Mouse (Mus musculus): ENCODE measurements around the gene Pebp1. TPM values are rescaled to one million over a fixed set of nuclear protein-coding genes. Genes with fewer than 3 reads are reported as not detected.

The Pebp1 gene
- polyA plus RNA-seq, 1 experiment = 697 TPM

DNA sequence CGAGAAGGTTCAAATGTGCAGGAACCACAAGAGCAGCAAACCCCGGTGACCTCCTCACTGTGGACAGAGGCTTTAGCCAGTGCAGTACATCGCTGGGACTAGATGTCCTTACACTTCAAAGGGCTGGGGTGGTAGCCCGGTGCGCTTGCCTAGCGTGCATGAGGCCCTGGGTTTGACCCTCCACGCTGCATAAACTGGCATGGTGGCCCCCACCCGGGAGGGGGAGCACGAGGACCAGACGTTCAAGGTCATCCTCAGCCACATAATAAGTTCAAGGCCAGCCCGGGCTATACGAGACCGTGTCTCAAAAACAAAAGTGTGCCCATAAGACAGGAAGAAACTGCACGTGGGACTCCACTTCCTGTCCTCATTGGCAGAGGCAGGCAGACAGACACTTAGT, 19.5 kb downstream of the Pebp1 start:
- Histone ChIP-seq H3K27me3 (ENCODE audit: control insufficient read depth, insufficient read depth, insufficient read length) (no peaks in the 10 kb centered on the region), H3K79me2 (ENCODE audit: control insufficient read depth, insufficient read depth) (no peaks in the 10 kb centered on the region), H3K4me3 (ENCODE audit: insufficient read depth, poor library complexity, severe bottlenecking) (no peak overlapping the region), H3K36me3 (ENCODE audit: control insufficient read depth, insufficient read depth) (no peaks in the 10 kb centered on the region), H3K79me3 (ENCODE audit: low read depth) (no peaks in the 10 kb centered on the region), H3ac (ENCODE audit: control insufficient read depth, insufficient read length, low read depth) (no peak overlapping the region)
- TF ChIP-seq MYOG (IDR thresholded peaks at IDR 0.05; ENCODE audit: control insufficient read depth, extremely low read depth, insufficient read length) = no peak
- TF ChIP-seq FOSL1 (IDR thresholded peaks at IDR 0.05; ENCODE audit: insufficient read depth, low read length, poor library complexity, severe bottlenecking) = no peak
- TF ChIP-seq USF1 (IDR thresholded peaks at IDR 0.05; ENCODE audit: low read depth) = no peak
- no peak for TF ChIP-seq CEBPB (IDR thresholded peaks at IDR 0.05; ENCODE audit: low read depth)
- TF ChIP-seq MAX (IDR thresholded peaks at IDR 0.05) = no peak
- no peak for TF ChIP-seq CTCF (IDR thresholded peaks at IDR 0.05; ENCODE audit: control insufficient read depth, insufficient read depth, insufficient read length)
- TF ChIP-seq MYOD1 (IDR thresholded peaks at IDR 0.05; ENCODE audit: control insufficient read depth, insufficient read length, low read depth) = no peak

GRCm38 (mm10) chr5:117264701-117265100, 22.7 kb downstream of the Pebp1 start:
- Histone ChIP-seq H3K27me3 (ENCODE audit: control insufficient read depth, insufficient read depth, insufficient read length) (no peaks in the 10 kb centered on the region), H3ac (ENCODE audit: control insufficient read depth, insufficient read length, low read depth) (no peak overlapping the region), H3K4me3 (ENCODE audit: insufficient read depth, poor library complexity, severe bottlenecking) (no peak overlapping the region), H3K79me3 (ENCODE audit: low read depth) (no peaks in the 10 kb centered on the region), H3K36me3 (ENCODE audit: control insufficient read depth, insufficient read depth) (no peaks in the 10 kb centered on the region), H3K79me2 (ENCODE audit: control insufficient read depth, insufficient read depth) (no peaks in the 10 kb centered on the region)
- no peak for TF ChIP-seq CEBPB (IDR thresholded peaks at IDR 0.05; ENCODE audit: low read depth)
- TF ChIP-seq MAX (IDR thresholded peaks at IDR 0.05) = no peak
- TF ChIP-seq CTCF (IDR thresholded peaks at IDR 0.05; ENCODE audit: control insufficient read depth, insufficient read depth, insufficient read length) = no peak
- no peak for TF ChIP-seq USF1 (IDR thresholded peaks at IDR 0.05; ENCODE audit: low read depth)
- no peak for TF ChIP-seq MYOD1 (IDR thresholded peaks at IDR 0.05; ENCODE audit: control insufficient read depth, insufficient read length, low read depth)
- TF ChIP-seq FOSL1 (IDR thresholded peaks at IDR 0.05; ENCODE audit: insufficient read depth, low read length, poor library complexity, severe bottlenecking) = no peak
- TF ChIP-seq MYOG (IDR thresholded peaks at IDR 0.05; ENCODE audit: control insufficient read depth, extremely low read depth, insufficient read length) = no peak

GRCm38 (mm10) chr5:117263566-117263965, 23.9 kb downstream of the Pebp1 start:
- Histone ChIP-seq H3K79me2 (ENCODE audit: control insufficient read depth, insufficient read depth) (no peaks in the 10 kb centered on the region), H3K27me3 (ENCODE audit: control insufficient read depth, insufficient read depth, insufficient read length) (no peaks in the 10 kb centered on the region), H3K36me3 (ENCODE audit: control insufficient read depth, insufficient read depth) (no peaks in the 10 kb centered on the region), H3ac (ENCODE audit: control insufficient read depth, insufficient read length, low read depth) (no peak overlapping the region), H3K79me3 (ENCODE audit: low read depth) (no peaks in the 10 kb centered on the region), H3K4me3 (ENCODE audit: insufficient read depth, poor library complexity, severe bottlenecking) (no peak overlapping the region)
- TF ChIP-seq MAX (IDR thresholded peaks at IDR 0.05) = no peak
- no peak for TF ChIP-seq CEBPB (IDR thresholded peaks at IDR 0.05; ENCODE audit: low read depth)
- TF ChIP-seq USF1 (IDR thresholded peaks at IDR 0.05; ENCODE audit: low read depth) = no peak
- TF ChIP-seq CTCF (IDR thresholded peaks at IDR 0.05; ENCODE audit: control insufficient read depth, insufficient read depth, insufficient read length) = no peak
- no peak for TF ChIP-seq MYOG (IDR thresholded peaks at IDR 0.05; ENCODE audit: control insufficient read depth, extremely low read depth, insufficient read length)
- TF ChIP-seq MYOD1 (IDR thresholded peaks at IDR 0.05; ENCODE audit: control insufficient read depth, insufficient read length, low read depth) = no peak
- TF ChIP-seq FOSL1 (IDR thresholded peaks at IDR 0.05; ENCODE audit: insufficient read depth, low read length, poor library complexity, severe bottlenecking) = no peak

- H3K27me3 ChIP-seq (ENCODE audit: control insufficient read depth, insufficient read depth, insufficient read length) = no peaks in the 10 kb centered on the region
- no peak overlapping the region for H3K4me3 ChIP-seq (ENCODE audit: insufficient read depth, poor library complexity, severe bottlenecking)
- H3K79me2 ChIP-seq (ENCODE audit: control insufficient read depth, insufficient read depth) = no peaks in the 10 kb centered on the region
- peaks cover 7% of the 10 kb centered on the region for H3K36me3 ChIP-seq (ENCODE audit: control insufficient read depth, insufficient read depth)
- H3ac ChIP-seq (ENCODE audit: control insufficient read depth, insufficient read length, low read depth) = no peak overlapping the region
- TF ChIP-seq CEBPB (IDR thresholded peaks at IDR 0.05; ENCODE audit: low read depth) = no peak
- TF ChIP-seq CTCF (IDR thresholded peaks at IDR 0.05; ENCODE audit: control insufficient read depth, insufficient read depth, insufficient read length) = no peak
- no peak for TF ChIP-seq MAX (IDR thresholded peaks at IDR 0.05)
- no peak for TF ChIP-seq MYOG (IDR thresholded peaks at IDR 0.05; ENCODE audit: control insufficient read depth, extremely low read depth, insufficient read length)
- no peak for TF ChIP-seq FOSL1 (IDR thresholded peaks at IDR 0.05; ENCODE audit: insufficient read depth, low read length, poor library complexity, severe bottlenecking)
- no peak for TF ChIP-seq MYOD1 (IDR thresholded peaks at IDR 0.05; ENCODE audit: control insufficient read depth, insufficient read length, low read depth)
- no peak for TF ChIP-seq USF1 (IDR thresholded peaks at IDR 0.05; ENCODE audit: low read depth)
- no peaks in the 10 kb centered on the region for H3K79me3 ChIP-seq (ENCODE audit: low read depth)
These were observed 29.1 kb downstream of the Pebp1 start for GRCm38 (mm10) chr5:117258276-117258675.

DNA sequence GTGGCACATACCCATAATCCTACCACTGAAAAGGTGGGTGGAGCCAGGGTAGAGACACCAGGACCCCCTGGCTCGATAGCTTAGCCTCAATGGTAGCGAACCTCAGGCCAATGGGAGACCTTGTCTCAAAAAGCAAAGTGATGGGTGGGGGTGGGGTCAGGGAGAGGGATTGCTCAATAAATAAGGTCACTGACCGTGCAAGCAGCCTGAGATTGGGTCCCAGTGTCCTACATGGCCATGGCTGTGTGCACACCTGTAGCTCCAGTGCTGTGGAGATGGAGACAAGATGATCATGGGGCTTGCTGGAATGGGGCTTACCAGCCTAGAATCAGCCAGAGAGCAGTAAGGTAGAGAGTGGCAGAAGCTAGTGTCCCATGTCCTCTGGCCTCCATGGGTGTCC, 35.7 kb downstream of the Pebp1 start:
- Histone ChIP-seq H3K79me3 (ENCODE audit: low read depth) (no peaks in the 10 kb centered on the region), H3K27me3 (ENCODE audit: control insufficient read depth, insufficient read depth, insufficient read length) (no peaks in the 10 kb centered on the region), H3K36me3 (ENCODE audit: control insufficient read depth, insufficient read depth) (peaks cover 7% of the 10 kb centered on the region), H3K4me3 (ENCODE audit: insufficient read depth, poor library complexity, severe bottlenecking) (no peak overlapping the region), H3K79me2 (ENCODE audit: control insufficient read depth, insufficient read depth) (no peaks in the 10 kb centered on the region), H3ac (ENCODE audit: control insufficient read depth, insufficient read length, low read depth) (no peak overlapping the region)
- TF ChIP-seq USF1 (IDR thresholded peaks at IDR 0.05; ENCODE audit: low read depth) = no peak
- TF ChIP-seq MYOG (IDR thresholded peaks at IDR 0.05; ENCODE audit: control insufficient read depth, extremely low read depth, insufficient read length) = no peak
- TF ChIP-seq CEBPB (IDR thresholded peaks at IDR 0.05; ENCODE audit: low read depth) = no peak
- no peak for TF ChIP-seq CTCF (IDR thresholded peaks at IDR 0.05; ENCODE audit: control insufficient read depth, insufficient read depth, insufficient read length)
- no peak for TF ChIP-seq MAX (IDR thresholded peaks at IDR 0.05)
- no peak for TF ChIP-seq MYOD1 (IDR thresholded peaks at IDR 0.05; ENCODE audit: control insufficient read depth, insufficient read length, low read depth)
- no peak for TF ChIP-seq FOSL1 (IDR thresholded peaks at IDR 0.05; ENCODE audit: insufficient read depth, low read length, poor library complexity, severe bottlenecking)

DNA sequence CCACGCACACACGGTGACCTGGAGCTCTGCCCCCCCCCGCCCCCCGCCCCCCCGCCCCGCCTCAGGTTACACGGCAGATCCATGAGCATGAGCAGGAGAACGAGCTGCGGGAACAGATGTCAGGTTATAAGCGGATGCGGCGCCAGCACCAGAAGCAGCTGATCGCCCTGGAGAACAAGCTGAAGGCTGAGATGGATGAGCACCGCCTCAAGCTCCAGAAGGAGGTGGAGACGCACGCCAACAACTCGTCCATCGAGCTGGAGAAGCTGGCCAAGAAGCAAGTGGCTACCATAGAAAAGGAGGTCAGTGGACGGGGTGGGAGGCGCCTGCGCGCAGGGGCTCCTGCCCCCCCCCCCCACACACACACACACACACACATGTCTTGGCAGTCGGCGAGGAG, 36.6 kb downstream of the Pebp1 start:
- Histone ChIP-seq H3K79me3 (ENCODE audit: low read depth) (no peaks in the 10 kb centered on the region), H3ac (ENCODE audit: control insufficient read depth, insufficient read length, low read depth) (no peak overlapping the region), H3K27me3 (ENCODE audit: control insufficient read depth, insufficient read depth, insufficient read length) (no peaks in the 10 kb centered on the region), H3K4me3 (ENCODE audit: insufficient read depth, poor library complexity, severe bottlenecking) (no peak overlapping the region), H3K79me2 (ENCODE audit: control insufficient read depth, insufficient read depth) (no peaks in the 10 kb centered on the region), H3K36me3 (ENCODE audit: control insufficient read depth, insufficient read depth) (peaks cover 2% of the 10 kb centered on the region)
- no peak for TF ChIP-seq MYOG (IDR thresholded peaks at IDR 0.05; ENCODE audit: control insufficient read depth, extremely low read depth, insufficient read length)
